Mouse (Mus musculus) retina, postnatal 1 day (tissue): ENCODE data around the gene Slc28a1.
"Not testable (repeated sequence)": the region's sequence is repeated elsewhere in the genome, so short reads cannot be mapped to it uniquely, and the experiment has no call there.

ENCODE experiments used
- DNase-seq: peaks from one replicate; pipeline ENCODE4 v3.0.0-alpha.2; 2012

Gene Slc28a1

DNA sequence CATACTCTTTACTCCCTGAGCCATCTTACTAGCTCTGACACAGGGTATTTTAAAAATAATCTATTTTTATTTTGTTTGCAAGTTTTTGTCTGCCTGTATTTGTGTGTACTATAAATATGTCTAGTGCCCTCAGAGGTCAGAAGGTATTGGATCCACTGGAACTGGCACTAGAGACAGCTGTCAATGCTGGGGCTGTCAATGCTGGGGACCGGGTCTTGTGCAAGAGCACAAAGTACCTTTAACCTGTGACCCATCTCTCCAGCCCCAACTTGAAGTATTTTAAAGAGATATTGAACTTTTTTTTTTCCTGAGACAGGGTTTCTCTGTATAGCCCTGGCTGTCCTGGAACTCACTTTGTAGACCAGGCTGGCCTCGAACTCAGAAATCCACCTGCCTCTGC lies 59.3 kb downstream of the Slc28a1 start:
- DNase-seq: no peak

GRCm38 (mm10) chr7:81174654-81175053 lies 60.1 kb downstream of the Slc28a1 start:
- DNase-seq: no peak

GRCm38 (mm10) chr7:81176187-81176769 lies 61.7 kb downstream of the Slc28a1 start:
- DNase-seq: no peak

DNA sequence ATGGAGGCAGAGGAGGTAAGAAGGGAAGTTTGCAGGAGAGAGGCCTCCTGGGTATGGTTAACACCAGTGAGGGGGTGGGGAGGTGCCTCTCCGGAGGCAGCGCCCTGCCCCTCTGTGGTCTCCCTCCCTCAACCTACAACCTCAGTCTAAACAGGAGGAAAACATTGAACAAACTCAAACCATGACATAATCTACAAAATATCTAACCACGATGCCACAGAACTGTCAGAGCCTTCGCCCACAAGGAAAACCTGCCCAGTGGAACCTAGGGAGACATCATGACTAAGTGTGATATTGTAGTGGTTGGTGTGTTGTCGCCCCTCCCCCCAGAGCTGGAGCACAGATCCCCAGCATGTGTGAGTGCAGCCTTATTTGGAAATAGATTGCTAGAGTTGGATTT lies 64.9 kb downstream of the Slc28a1 start:
- DNase-seq: no peak

DNA sequence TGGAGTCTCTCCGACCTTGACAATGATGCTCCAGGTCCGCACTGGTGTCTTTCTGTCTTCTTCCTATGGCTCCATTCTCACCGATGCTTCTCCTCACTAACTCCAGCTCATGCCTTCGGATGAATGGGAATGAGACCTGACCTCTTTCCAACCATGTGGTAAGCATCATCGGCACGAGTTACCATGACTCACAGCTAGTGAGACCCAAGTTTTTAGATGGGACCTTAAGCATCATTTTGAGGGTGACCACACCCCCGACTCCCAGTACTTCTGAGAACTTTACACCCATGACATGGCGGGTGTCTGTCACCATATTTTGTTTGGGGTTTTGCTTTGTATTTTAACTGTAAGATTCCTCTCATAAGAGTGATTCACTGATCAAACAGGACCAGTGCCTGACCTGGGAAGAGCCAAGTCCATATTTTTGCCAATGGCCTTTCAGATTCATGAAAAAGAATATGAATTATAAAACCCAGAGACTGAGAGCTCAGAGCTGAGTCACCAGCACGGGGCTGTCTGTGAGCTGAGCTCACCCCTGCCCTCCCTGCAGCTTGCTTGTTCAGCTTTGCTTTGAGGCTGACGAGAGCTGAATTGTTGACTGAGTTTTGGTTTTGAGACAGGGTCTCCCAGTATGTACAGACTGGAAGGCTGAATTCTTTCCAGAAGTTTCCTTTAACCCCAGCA lies 68.0 kb downstream of the Slc28a1 start:
- no peak for DNase-seq

GRCm38 (mm10) chr7:81183181-81183580 lies 68.6 kb downstream of the Slc28a1 start:
- DNase-seq: no peak

- DNase-seq: no peak
These were observed 69.5 kb downstream of the Slc28a1 start for GRCm38 (mm10) chr7:81184136-81184535.

- DNase-seq: no peak
These were observed 70.1 kb downstream of the Slc28a1 start for GRCm38 (mm10) chr7:81184651-81185050.

- not testable (repeated sequence) for DNase-seq
These were observed 71.4 kb downstream of the Slc28a1 start for GRCm38 (mm10) chr7:81186036-81186435.

GRCm38 (mm10) chr7:81189180-81189579 lies 74.6 kb downstream of the Slc28a1 start:
- DNase-seq: no peak

DNA sequence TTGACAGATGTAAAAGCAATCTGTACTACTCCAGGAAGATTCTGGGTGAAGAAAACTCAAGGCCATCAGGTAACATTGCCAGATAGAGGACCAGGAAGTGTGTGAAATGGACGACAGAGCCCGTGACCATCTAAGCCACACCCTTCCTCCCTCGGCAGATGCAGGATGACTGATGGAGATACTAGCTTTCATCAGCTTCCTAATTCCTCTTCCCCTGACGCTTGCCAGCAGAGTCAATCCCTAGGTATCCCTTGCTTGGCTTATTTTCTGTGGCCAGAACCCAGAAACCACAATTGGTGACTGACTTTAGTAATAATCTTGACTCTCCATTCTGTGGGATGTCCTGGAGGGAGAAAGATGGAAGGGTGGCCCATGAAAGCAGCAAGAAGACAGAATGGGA lies 80.9 kb downstream of the Slc28a1 start:
- no peak for DNase-seq

DNA sequence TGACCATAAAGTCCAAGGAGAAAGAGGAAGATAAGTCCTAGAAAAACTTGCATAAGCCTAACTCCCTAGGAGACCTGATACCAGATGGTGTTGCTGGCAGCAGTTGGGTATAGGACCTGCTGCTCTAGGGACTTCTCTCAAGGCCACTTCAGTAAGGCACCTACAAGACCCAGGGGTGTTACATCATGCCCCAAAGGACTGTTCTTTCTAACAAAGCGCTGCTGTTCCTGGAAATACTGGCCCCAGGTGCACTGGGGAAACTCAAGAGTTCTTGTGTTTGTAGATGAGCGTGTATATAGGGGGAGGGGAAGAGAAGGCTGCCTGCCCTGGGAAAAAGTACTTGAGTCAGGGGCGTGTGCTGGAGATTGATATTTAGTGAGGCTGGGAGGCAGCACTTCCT lies 82.2 kb downstream of the Slc28a1 start:
- no peak for DNase-seq

GRCm38 (mm10) chr7:81198538-81198937 lies 83.9 kb downstream of the Slc28a1 start:
- peak; percentile 6 for DNase-seq

GRCm38 (mm10) chr7:81199109-81199508 lies 84.5 kb downstream of the Slc28a1 start:
- DNase-seq: no peak

GRCm38 (mm10) chr7:81199757-81200156 lies 85.2 kb downstream of the Slc28a1 start:
- no peak for DNase-seq

DNA sequence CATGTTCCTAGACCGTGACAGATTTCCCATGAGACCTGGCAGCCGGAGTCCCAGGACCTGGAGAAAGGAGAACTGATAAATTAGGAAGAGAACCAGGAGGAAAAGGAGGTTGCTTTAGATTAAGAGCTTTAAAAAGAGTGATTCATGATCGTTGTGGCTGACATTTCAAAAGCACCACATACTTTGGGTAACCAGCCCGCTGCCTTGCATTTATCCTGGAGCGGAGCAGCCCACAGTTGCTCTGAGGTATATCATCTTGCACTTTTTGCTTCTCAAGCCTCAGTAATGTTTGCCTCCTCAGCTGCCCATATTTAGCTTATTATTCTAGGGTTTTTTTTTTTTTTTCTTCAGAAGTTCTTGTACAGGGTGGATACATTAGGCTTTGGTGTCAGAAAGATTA lies 87.8 kb downstream of the Slc28a1 start:
- no peak for DNase-seq

DNA sequence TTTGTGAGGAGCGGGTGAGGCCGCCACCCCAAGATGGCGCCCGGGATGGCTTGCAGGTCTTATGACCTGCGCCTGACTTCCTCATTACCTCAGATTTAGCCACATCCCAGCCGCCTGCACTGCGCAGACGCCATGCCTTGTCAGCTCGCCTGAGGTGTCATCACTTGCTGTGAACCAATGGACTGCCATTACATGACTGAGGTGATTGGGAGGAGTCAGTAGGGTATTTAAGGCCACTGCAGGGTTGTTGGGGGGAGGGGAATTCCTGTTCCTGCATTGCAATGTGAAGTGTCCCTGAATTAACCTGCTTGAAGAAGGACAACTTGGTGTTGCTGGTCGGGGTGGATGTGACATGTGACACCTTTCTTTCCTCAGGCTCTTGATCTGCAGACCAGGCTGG lies 89.0 kb downstream of the Slc28a1 start:
- not testable (repeated sequence) for DNase-seq

DNA sequence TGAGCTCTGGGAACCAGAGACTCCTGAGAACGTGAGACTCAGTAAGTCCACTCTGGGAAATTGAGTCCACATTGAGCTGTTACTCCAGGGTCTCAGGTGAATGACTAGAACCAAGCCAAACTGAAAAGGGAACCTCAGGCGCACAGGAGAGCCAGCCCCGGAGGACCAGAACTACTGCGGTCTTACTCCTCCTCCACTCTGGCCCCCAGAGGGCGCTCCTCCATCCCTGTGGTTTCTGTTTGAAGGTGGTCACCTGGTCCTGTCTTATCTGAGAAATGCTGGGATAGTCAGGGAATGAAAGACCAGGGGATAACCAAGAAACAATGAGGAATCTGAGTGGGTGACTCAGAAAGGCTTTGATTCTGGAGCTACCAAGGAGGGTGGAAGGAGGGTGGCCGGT lies 94.3 kb downstream of the Slc28a1 start:
- DNase-seq: peak; percentile 73

DNA sequence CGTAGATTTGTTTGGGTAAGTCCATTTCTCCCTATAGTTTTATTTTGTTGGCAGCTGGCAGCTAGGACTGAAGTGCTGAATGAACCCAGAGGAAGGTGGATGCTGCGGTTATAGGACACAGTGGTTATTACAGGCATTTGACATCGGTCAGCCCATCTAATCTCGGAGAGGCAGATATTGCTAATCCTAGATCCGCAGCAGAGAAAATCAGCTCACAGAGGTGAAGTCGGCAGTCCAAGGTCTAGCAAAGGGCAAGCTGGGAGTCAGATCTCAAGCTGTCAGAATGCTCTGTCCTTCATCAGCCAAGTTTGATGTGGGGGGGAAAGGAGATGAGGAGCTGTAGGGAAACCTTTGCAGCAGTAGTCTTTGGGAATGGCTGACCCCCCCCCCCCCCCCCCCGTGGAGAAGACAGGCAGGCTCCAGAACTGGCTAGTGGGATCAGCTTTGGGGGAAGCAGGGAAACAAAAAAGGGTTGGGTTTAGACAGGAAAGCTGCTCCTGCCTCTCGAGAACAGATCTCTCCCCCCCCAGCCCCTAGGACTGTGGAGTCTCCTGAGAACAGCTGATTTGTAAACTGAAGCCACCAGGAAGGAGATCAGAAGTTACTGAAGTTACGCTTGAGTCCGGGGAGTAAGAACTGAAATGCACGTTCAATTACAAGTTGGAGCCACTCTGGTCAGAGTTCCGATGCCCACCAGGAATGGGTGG lies 95.5 kb downstream of the Slc28a1 start:
- DNase-seq: peak; percentile 32

GRCm38 (mm10) chr7:81211760-81212159 lies 97.2 kb downstream of the Slc28a1 start:
- peak; percentile 17 for DNase-seq

- DNase-seq: peak; percentile 71
These were observed 97.7 kb downstream of the Slc28a1 start for GRCm38 (mm10) chr7:81212261-81212681.

- DNase-seq: peak; percentile 93
These were observed 98.2 kb downstream of the Slc28a1 start for GRCm38 (mm10) chr7:81212697-81213346.

- no peak for DNase-seq
These were observed 99.0 kb downstream of the Slc28a1 start, which contains the start of gene Pde8a for GRCm38 (mm10) chr7:81213347-81214152. Pde8a (plus strand) TSS chr7:81213596.
